Mouse (Mus musculus): Measurements from ENCODE around the gene Spaca4. TPM values are rescaled to one million over a fixed set of nuclear protein-coding genes. Genes with fewer than 3 reads are reported as not detected.

The Spaca4 gene
- total RNA-seq, 2 experiments from 2014 or later, result not detected

DNA sequence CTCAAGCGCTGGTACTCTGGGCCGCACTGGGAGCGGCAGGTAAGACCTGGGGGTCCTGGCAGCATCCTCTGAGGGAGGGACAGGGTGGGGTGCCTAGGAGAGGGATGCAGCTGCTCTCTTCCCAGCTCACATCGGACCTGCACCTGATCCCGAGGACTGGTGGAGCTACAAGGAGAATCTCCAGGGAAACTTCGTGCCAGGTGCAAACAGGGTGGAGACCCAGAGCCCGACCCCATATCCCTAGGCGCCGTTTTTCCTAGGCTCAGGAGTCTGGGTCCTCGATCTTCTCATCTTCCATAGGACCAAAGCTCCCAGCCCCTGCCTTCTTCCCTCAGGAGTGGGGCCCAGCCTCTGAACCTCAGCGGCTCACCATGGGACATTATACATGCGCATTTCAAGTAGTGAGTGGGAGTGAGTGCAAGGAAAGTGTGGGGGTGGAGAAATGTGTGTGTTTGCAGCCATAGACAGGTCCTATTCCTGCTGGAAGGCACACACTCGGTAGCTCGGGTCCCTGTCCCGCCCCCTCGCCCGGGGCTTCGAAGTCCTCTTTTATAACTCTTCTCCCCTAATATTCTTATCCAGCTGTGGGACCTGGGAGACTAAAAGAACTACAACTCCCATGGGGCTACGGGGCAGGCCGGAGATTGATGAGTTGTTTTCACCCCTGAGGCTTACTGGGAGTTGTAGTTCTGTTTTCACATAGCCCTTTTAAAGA, 25.2 kb downstream of the Spaca4 start:
- no peak for DNase-seq (ENCODE audit: low spot score in 2 of 2)

DNA sequence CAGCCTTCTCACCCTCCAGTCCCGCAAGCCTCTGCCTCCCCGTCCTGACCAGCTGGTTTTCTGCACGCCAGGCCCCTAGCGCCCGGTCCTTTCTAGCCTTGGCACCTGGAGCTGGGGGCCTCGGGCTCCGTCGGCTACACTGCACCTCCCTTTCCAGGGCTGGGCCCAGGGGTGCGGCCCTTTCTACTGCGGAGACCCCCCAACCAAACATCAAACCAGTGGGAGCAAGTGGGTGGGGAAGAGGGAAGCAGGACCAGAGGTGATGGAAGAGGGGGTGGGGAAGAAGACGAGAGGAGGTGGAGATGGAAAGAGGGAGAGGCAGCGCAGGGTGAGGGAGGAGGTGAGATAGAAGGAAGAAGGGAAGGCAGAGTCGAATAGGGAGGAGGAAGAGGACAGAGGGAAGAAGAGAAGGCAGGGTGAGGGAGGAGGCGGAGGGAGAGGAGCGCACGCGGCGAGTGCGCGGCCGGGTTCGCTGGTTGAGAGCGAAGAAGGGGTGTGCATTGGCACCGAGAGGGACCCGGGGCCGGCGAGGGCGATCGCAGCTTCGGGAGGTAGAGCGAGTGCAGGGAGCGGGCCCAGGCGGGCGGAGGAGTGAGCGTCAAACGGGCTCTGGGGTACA, 26.0 kb downstream of the Spaca4 start, which contains the start of gene Car11:
Car11 (plus strand) TSS at position 321 of the 619 bp plus-strand sequence.
- DNase-seq (ENCODE audit: low spot score in 2 of 2), result no peak

DNA sequence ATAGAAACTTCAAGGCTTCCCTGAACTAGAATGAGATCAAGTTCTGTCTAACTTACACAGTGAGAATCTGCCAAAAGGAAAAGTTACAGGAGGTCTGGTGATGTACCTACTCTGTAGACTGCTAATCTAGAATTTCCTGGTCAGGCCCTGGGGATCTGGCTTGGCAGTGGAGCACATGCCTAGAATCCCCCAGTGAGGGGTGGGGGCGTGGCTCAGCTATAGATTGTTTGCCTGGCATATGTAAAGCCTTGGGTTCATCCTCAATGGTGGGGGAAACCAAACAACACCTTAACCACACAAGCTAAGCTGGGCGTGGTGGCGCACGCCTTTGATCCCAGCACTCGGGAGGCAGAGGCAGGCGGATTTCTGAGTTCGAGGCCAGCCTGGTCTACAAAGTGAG, 27.7 kb downstream of the Spaca4 start:
- DNase-seq (ENCODE audit: low spot score in 2 of 2), result no peak

DNA sequence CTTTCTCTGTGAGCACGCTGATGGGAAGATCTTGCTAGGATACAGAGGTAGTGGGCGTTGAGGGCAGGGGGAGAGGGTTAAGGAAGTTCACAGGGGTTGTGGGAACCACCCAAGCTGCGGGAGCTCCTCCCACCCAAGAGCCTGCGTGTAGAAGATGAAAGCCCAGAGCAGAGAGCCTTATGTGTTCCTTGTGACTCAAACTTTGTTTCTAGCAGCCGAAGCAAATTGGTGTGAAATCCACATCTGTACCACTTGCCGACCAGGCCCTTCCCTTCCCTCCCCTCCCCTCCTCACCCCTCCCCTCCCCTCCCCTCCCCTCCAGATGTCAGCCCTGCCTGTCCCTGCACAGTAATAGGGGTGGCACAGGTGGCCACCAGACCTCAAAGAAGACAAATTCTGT, 30.5 kb downstream of the Spaca4 start:
- no peak for DNase-seq (ENCODE audit: low spot score in 2 of 2)

DNA sequence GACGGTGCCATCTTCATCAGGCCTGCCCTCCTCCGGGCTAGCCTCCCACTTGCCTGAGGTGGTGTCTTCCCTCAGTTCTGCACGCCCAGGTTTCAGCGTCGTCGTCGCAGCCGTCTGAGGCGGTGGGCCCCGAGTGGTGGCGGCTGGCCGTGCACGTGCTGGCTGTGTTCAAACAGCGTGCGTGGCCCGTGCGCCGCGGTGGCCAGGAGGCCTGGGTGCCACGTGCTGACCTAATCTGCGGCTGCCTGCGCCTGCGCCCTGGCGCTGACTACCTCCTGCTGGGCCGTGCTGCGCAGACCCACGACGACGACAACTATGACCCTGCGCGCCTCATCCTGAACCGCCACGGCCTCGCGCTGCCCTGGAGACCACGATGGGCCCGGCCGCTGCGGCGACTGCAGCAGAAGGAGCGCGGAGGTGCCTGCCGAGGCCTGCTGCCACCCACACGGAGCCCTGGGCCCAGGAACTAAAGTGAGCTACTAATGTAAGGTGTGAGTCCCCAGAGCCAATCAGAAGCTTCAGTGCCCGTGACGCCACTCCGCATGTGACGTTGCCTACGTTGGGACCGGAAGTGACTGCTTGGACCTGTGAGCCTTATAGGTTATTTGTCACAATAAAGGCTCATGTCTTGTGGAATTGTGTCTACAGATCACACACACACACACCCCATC, 31.6 kb downstream of the Spaca4 start, which contains the start of gene Sec1:
Sec1 (minus strand) TSS at position 482 of the 671 bp plus-strand sequence.
- DNase-seq (ENCODE audit: low spot score in 2 of 2), result no peak

DNA sequence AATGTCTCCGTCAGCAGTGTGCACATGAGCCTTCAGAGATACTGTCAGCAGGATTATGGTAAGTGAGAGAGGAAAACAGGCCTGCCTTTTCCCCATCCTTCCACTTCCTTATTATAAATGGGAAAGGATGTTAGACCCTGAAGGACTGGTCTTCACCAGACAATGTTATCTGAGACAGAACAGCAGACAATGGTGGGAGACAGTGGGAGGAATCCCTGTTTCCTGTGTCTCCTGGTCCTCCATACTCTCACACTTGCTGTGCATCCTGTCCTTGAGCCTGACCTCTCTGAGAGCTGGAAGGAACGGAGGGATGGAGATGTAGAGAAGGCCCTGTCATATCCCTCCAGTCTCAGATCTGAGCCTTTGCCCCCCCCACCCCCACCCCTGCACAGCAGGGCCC, 33.2 kb downstream of the Spaca4 start:
- DNase-seq (ENCODE audit: low spot score in 2 of 2), result no peak

DNA sequence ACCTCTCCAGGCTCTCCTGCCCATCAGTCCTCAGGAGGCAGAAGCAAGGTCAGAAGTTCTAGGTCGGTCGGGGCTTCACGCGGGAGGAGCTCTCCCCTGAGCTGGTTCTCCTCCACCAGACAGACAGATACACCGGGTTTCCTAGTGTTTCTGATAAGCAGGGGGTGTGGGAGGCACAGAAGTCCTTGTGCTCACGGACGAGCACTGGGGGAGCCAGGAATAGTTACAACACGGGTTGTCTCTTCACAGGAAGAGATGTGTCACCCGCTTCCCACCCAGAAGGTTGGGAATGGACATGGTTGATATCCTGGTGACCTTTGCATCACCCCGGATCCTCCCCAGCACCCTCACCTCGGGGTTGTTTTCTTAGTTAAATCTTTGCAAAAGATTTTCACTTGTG, 35.8 kb downstream of the Spaca4 start:
- DNase-seq (ENCODE audit: low spot score in 2 of 2), result no peak

DNA sequence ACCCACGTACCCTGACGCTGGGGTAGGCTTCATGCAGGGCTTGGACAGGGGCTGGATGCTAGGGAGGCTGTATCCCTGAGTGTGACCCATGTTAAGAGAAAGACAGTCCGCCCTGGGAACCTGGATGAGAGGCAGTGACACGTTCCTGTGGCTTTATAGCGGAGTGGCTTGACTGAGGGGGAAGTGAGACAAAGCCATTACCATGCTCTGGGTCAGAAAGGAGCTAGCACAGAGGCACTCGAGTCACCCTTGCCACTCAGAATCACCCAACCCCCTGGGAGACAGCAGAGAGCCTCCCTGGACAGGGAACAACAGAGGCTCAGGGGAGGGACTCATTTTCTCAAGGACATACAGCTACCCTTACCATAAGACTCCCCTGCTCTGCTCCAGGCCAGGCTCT, 36.5 kb downstream of the Spaca4 start:
- DNase-seq (ENCODE audit: low spot score in 2 of 2), result no peak

DNA sequence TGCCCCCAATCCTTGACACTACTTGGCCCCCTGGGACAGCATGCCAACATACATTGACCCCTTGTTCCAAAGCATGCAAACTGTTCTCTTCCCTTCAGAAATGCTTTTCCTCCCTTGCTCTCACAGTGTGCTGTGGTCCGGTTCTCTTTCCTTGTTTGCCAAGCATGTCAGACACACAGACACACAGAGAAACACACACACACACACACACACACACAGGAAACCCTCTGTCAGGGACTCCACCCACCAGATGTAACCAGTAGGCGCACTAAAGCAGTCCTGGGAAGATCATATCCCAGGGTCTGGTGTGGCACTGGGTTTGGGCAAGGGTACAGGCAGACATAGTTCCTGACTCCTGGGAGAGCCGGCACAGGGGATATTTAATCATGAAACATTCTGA, 38.8 kb downstream of the Spaca4 start:
- DNase-seq (ENCODE audit: low spot score in 2 of 2), result no peak

DNA sequence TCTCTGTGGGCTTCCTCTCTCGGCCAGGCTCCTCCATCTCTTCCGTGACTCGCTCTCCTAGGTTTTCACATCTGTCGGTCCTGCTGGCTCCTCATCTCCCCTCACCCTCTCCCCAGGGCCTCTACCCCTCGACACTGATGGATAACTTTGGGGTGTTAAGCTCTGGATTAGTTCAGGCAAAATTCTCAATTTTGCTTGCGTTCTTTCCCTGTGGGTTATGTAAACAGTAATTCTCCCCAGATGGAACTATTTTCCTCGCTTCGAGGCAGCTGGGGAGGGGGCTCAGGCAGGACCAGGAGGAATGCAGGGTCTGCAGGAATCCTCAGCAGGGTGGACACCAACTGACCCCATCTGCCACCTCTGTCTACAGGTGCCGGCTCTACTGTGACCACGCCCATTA, 39.8 kb downstream of the Spaca4 start:
- DNase-seq (ENCODE audit: low spot score in 2 of 2), result no peak

DNA sequence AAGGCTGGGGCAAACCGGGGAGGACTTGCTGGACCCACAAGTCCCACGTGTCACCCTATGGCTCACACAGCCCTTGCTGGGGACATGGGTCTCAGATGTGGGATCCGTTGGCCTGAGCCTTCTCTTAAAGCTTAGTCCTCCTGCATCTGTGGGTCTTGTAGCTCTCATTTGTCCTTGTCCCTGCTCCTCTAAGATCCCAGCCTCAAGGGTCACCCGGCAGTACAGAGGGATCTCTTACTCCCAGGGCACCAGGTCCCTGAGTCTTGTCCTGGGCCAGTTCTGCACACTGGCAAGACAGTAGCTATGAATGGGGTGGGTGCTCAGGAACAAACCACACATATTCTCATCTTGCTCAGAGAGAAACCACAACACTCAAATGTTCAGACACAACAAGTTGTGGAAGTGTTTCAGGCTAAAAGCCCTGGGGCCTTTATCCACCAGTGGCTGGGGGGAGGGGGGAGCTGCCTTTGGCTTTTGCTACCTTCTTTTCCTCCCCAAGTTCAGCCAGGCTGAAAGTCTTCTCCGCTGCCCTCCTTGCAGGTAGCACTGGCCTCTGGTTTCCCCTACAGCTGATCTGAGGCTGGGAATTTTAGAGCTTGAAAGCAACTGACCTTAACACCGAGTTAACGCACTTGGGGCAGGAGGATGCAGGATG, 42.1 kb downstream of the Spaca4 start, which contains the start of gene Ntn5:
Ntn5 (plus strand) TSS at position 627 of the 655 bp plus-strand sequence.
- DNase-seq (ENCODE audit: low spot score in 2 of 2), result no peak

DNA sequence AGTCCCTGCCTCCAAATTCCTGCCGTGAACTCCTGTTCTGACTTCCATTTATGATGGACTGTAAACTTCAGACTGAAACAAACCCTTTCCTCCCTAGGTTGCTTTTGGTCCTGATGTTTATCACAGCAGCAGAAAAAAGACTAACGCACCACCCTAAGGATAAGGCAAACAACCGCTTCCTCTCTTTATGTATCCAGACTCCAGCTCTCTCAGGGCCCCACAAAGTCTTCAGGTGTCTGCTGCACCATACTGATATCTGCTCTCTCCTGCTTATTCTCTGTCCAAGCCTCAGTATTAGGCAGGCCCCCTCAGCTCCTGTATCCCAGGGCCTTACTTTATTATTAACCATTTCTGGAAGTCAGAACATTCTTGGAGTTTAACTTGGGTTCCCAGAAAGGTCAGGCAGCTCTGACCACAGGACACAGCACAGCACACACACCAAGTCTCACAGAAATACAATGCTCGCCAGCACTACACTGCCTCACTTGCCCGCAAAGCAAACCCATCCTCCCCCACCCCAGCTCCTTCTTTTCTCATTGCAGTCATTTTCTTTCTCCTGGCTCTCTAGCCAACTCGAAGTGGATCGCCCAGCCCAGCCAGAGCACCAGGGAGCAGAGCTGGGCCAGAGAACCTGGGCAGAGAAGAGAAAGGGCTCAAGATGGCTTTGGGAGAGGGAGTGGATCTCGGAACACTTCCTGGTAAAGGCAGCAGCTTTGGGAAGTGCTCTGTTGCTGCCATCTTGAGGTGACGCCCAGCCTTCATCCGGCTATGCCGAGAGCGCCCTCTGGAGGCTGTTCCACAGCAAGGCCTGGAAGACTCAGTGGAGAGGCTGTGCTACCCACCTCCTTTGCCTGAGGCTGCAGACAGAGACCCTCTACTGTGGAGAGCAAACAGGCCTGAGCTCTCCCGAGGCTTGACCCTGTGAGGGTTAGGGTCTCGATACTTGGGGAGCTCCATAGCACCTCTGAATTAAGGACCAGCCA, 43.2 kb downstream of the Spaca4 start:
- DNase-seq (ENCODE audit: low spot score in 2 of 2), result peak; percentile 85 to 90

DNA sequence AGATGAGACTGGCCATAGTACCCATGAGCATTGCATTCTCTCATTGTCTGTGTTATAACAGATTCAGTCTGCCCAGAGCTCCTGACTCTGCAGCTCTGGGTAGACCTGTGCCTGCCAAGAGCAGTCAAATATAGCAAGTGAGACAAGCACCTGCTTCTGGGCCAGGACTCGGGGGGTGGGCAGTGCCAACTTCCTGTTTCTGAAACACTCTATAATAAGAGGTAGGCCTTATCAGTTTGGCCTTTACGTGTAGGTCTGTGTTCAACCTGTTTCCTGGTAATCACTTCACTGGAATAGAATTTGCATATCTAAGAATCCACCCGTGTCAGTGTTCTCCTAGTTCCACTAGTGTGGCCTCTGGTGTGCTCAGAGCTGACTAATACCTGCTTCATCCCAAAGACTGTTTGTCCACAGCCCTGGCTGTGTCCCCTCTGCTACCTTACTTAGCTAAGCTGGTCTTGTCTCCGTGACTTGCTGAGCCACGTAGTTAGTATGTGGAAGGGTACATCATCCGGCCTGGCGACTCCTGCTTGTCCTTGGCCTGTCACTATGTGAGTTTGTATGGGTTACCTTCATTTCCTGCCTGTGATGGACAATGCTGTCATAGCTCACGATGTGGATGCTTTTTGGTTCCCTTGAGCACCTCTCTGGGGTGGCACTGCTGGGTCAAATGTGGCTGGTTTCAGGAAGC, 44.4 kb downstream of the Spaca4 start:
- DNase-seq (ENCODE audit: low spot score in 2 of 2), result no peak

DNA sequence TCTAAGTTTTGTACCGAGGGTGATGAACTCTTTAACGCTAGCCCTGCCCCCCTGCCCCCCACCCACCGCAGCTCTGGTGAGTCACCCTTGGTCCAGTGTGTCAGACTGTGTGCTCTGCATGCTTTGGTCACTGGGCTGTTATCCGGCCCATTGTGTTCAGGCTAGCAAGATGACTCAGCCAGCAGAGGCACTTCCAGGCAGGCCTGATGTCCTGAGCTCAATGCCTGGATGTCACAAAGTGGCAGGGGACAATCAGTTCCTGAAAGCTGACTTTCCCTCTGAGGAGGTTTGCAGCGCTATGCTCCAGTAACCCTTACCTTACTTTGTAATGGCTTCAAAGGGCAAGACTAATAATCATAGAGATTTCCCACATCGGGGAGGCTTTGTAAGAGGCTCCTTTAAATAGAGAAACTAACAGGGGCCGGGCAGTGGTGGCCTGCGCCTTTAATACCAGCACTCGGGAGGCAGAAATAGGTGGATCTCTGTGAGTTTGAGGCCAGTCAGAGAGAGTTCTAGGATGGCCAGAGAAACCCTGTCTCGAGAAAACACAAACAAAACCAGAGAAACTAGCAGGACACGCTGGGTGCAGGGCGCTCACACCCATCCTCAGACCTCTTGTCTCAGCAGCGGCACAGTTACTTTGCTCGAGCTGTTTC, 45.5 kb downstream of the Spaca4 start:
- DNase-seq (ENCODE audit: low spot score in 2 of 2), result no peak

DNA sequence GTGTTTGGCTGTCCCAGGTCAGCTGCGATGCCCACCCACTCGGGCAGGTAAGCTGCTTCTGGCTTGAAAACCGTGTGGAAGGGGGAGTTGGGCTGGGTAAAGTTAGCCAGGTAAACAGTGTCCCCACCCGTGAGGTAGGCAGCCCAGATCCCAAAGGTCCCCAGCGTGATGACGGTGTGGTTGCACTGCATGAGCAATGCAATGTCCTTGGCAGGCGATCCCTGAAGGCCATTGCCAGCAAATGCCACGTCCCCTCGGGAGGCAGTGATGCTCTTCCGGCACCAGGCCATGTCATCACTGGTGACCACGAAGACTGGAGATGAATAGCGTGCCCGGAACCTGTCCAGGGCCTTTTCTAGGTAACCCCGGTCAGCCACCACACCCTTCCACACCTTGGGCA, 47.1 kb downstream of the Spaca4 start:
- DNase-seq (ENCODE audit: low spot score in 2 of 2), result no peak

DNA sequence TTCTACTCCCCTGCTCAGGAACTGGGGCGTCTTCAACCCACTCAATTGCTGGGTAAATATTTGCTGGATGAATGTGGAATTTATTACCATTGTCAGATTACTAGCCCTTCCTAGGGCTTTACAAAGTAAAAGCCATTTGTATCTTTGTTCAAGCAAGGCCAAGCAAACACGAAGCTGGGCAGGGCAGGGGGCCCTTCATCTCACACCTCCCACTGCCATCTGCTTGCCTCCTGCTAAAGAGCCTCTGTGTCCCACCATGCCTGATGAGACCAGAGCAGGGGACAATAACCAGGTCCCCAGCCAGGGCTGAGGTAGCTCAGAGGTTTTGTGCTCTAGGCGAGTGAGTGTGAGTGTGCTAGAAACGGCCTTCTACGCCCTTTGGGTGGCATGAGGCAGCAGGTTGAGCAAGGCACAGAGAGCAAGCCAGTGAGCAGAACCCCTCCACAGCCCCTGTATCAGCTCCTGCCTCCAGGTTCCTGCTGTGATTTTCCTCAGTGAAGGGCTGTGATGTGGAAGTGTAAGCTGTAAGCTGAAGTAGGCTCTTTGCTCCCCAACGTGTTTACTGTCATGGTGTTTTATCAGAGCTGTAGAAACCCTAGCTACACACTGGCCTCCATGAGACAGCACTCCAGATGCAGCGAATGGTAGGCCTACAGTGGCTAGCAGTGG, 47.9 kb downstream of the Spaca4 start:
- no peak for DNase-seq (ENCODE audit: low spot score in 2 of 2)
